In the genomic region with DNA sequence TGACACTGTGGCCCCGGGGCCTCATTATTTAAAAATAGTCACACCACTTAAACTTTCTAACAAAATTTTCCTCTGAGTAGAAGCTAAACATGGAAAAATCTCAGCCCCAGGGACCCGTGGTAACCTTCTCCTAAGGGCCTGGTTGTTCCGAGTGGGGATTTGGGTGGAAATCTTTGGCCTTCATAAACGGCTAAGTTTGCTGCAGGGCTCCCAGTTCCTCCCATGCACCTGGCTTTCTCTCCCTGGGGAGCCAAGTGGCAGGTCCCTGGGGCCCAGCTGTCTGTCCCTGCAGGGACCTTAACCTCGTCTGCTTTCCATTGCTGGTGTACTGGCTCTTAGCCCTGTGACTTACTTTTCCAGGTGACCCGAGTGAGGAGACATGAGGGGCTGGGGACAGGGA, we compare ENCODE assay signal across 17 mouse cellular contexts.
"Had no signal": no experiment of that assay in that cellular context is flagged by ENCODE, and none has a peak within 500 bp of the region (broad histone marks: within the 10 kb centered on the region; RNA-seq: fewer than 3 reads in every experiment).

No protein-coding gene starts in this region.

- H3K9ac ChIP-seq: neural tube, embryonic 12.5 days; neural tube, embryonic 13.5 days; neural tube, embryonic 15.5 days; stomach, embryonic 15.5 days had no signal

- H3K27me3 ChIP-seq: neural tube, embryonic 12.5 days; neural tube, embryonic 13.5 days; neural tube, embryonic 15.5 days; stomach, embryonic 15.5 days had no signal

- DNase-seq: retina, postnatal 1 day; right cerebral cortex, adult 18-20 months; right cerebral cortex, postnatal 14 days; right cerebral cortex, postnatal 25 days; right cerebral cortex, postnatal 4 days; spleen, adult 18-20 months; thymus, adult 18-20 months; thymus, adult 2 months; thymus, postnatal 14 days; thymus, postnatal 25 days; thymus, postnatal 36 days; thymus, postnatal 4 days had no signal

- H3K9me3 ChIP-seq: neural tube, embryonic 12.5 days; neural tube, embryonic 13.5 days; neural tube, embryonic 15.5 days; stomach, embryonic 15.5 days had no signal

- H3K36me3 ChIP-seq: neural tube, embryonic 12.5 days; neural tube, embryonic 13.5 days; neural tube, embryonic 15.5 days; stomach, embryonic 15.5 days had no signal

- H3K4me3 ChIP-seq: neural tube, embryonic 12.5 days; neural tube, embryonic 13.5 days; neural tube, embryonic 15.5 days; stomach, embryonic 15.5 days had no signal

- H3K4me1 ChIP-seq: stomach, embryonic 15.5 days had no signal

- H3K4me2 ChIP-seq: neural tube, embryonic 12.5 days; neural tube, embryonic 13.5 days; neural tube, embryonic 15.5 days; stomach, embryonic 15.5 days had no signal

- H3K27ac ChIP-seq: neural tube, embryonic 12.5 days; neural tube, embryonic 13.5 days; neural tube, embryonic 15.5 days; stomach, embryonic 15.5 days; stomach, postnatal 0 days had no signal
